Mouse (Mus musculus) lung, adult 2 months (tissue): ENCODE measurements at regions not wholly inside any gene's neighbourhood (a gene's known extent, or its start where the extent isn't known, plus 50 kb on each side); places are given as distances from the start of the nearest gene placed in this dataset.

Experiments used
- CTCF ChIP-seq: fragments of 200-500 bp; IDR thresholded peaks from 2 replicates; pipeline ENCODE4 v1.5.1; 2011; ENCODE audit warnings: mild to moderate bottlenecking, low read length, control low read depth; ENCODE audit not compliant: insufficient read depth
- POLR2A ChIP-seq: fragments of 200-500 bp; IDR thresholded peaks from 2 replicates; pipeline ENCODE4 v1.6.1; 2011; ENCODE audit warnings: low read depth, mild to moderate bottlenecking, control low read depth, low read length, borderline replicate concordance; ENCODE audit errors: extremely low read depth

DNA sequence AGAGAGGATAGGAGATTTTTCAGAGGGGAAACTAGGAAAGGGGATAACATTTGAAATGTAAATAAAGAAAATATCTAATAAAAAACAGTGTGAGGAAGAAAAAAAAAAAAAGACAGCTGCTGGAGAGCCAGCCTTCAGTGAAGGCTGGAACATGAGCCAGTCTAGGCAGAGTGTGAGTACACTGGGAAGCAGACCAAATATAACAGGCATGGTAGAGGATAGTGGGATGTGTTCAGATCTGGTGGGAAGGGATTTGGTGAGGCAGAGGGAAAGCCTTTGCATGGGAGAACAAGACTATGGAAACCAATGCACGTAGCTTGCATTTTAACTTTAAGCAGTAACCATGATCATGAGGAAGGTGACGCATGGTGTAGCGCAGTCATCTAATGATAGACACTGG lies 144.5 kb upstream of the Ube2e3 start:
- TF ChIP-seq POLR2A (no peak), CTCF (no peak)
